Mouse (Mus musculus) neural tube, embryonic 12.5 days (tissue): ENCODE data around the gene Colgalt2. TPM values are rescaled to one million over a fixed set of nuclear protein-coding genes. Genes with fewer than 3 reads are reported as not detected.

Experiments
- ATAC-seq: fragments of 200-750 bp; cut with Nextera tagmentation; 2 replicates; pipeline ENCODE4 v1.8.0; 2017; ENCODE audit warnings: low read depth, mild to moderate bottlenecking, moderate TSS enrichment, moderate library complexity; ENCODE audit not compliant: low FRiP score
- H3K27ac ChIP-seq: fragments of 300-500 bp; sonication (generic); 2 replicates; pipeline ENCODE4 v1.5.1; 2016
- H3K27me3 ChIP-seq: fragments of 300-500 bp; sonication (generic); replicated peaks from 2 replicates; pipeline ENCODE4 v1.6.1; 2016; ENCODE audit warnings: mild to moderate bottlenecking
- H3K36me3 ChIP-seq: fragments of 300-500 bp; sonication (generic); 2 replicates; pipeline ENCODE4 v1.6.1; 2016; ENCODE audit warnings: mild to moderate bottlenecking
- H3K4me1 ChIP-seq: fragments of 300-500 bp; sonication (generic); 2 replicates; pipeline ENCODE4 v1.6.1; 2016
- H3K4me2 ChIP-seq: fragments of 300-500 bp; sonication (generic); replicated peaks from 2 replicates; pipeline ENCODE4 v1.6.1; 2016; ENCODE audit warnings: mild to moderate bottlenecking
- H3K4me3 ChIP-seq: fragments of 300-500 bp; sonication (generic); 2 replicates; pipeline ENCODE4 v1.5.1; 2016
- H3K9ac ChIP-seq: fragments of 300-500 bp; sonication (generic); 2 replicates; pipeline ENCODE4 v1.6.1; 2016; ENCODE audit warnings: mild to moderate bottlenecking
- H3K9me3 ChIP-seq: fragments of 300-500 bp; sonication (generic); 2 replicates; pipeline ENCODE4 v1.6.1; 2016; ENCODE audit warnings: mild to moderate bottlenecking
- WGBS: fragments of 180-500 bp; shearing (Covaris S2); methylation state at CpG from one replicate; pipeline ENCODE4 v1.1.7; 2016; 5-methylcytosine and 5-hydroxymethylcytosine counted together
- polyA plus RNA-seq: library from polyadenylated mRNA; unstranded; fragments of >200 nt; fragmentation: Nextera tagmentation; extraction: Ambion mirVana; gene quantifications from 2 replicates; pipeline ENCODE4 v1.2.1, GENCODE M21; 2016

Gene Colgalt2
- polyA plus RNA-seq, 1 experiment from 2014 or later, result 3.0 TPM

DNA sequence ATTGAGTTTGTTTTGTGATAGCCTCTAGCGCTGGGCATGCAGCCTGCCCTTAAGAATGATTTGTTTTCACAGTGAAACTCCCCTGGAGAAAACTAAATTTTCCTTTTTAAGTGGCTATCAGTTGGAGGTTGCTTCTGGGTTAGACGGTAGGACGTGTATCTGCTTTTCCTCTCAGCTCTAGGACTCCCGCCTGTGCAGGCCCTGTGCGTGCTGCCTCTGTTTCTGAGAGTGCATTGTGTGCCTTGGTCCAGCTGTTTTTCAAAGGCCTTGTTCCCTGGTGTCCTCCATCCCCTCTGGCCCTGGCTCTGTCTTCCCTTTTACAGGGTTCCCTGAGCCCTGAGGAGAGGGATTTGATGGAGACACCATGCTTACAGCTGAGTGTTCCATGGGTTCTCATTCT is 58.0 kb downstream of the Colgalt2 start:
- no peak overlapping the region for H3K4me2 ChIP-seq
- H3K4me1 ChIP-seq, result peaks cover 8% of the 10 kb centered on the region; the same call in 1 of the 2 replicates
- H3K27ac ChIP-seq, result no peak overlapping the region
- H3K4me3 ChIP-seq, result no peak overlapping the region
- no peak for ATAC-seq
- no peaks in the 10 kb centered on the region for H3K36me3 ChIP-seq
- H3K27me3 ChIP-seq, result no peaks in the 10 kb centered on the region
- no peak overlapping the region for H3K9ac ChIP-seq
- H3K9me3 ChIP-seq, result no peaks in the 10 kb centered on the region
- WGBS, result 61% methylated on average over 5 of the region's 5 CpGs

DNA sequence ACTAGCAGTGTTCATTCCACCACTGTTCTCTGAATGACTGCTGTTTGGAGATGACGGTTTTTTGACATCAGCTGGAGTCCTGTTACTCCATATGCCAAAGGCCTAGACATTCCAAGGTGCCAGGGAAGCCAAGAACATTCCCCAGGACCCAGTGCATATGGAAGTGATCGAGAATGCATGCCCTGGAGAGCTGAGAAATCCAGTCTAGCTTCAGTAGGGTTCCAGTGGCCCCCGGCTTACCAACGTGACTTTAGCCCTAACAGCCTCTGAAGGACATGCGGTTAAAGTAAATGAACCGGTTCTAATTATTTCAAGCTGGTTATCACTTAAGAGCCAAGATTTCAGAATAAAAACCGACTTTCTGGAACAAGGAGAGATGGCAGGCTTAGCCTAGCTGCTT is 59.4 kb downstream of the Colgalt2 start:
- H3K27ac ChIP-seq, result no peak overlapping the region
- H3K4me1 ChIP-seq, result peaks cover 8% of the 10 kb centered on the region; the same call in 1 of the 2 replicates
- no peaks in the 10 kb centered on the region for H3K27me3 ChIP-seq
- no peak overlapping the region for H3K4me3 ChIP-seq
- no peaks in the 10 kb centered on the region for H3K9me3 ChIP-seq
- no peaks in the 10 kb centered on the region for H3K36me3 ChIP-seq
- H3K4me2 ChIP-seq, result no peak overlapping the region
- WGBS, result 83% methylated on average over 7 of the region's 7 CpGs
- ATAC-seq, result no peak
- no peak overlapping the region for H3K9ac ChIP-seq

DNA sequence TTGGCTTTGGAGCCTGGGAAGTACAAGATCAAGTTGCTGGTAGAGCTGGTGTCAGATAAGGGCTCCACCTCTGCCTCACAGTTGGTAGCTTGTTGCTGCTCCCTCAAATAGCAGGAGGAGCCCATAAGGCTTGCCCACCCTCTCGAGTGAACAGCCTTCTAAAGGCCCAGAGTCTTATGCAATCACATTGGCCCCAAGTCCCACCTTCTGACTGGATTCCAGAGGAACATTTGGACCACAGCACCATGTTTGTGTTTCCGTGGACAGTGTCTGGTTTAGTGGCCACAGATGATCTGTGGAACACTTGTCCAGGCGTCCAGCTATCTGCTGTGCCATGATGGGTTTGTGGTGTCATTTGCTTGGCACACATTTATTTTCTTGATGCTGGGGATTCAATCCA is 61.3 kb downstream of the Colgalt2 start:
- Histone ChIP-seq H3K36me3 (no peaks in the 10 kb centered on the region), H3K27ac (no peak overlapping the region), H3K9me3 (no peaks in the 10 kb centered on the region), H3K4me2 (no peak overlapping the region), H3K9ac (no peak overlapping the region), H3K27me3 (no peaks in the 10 kb centered on the region), H3K4me3 (no peak overlapping the region), H3K4me1 (peaks cover 2% of the 10 kb centered on the region; the same call in 1 of the 2 replicates)
- 84% methylated on average over 3 of the region's 3 CpGs for WGBS
- no peak for ATAC-seq

DNA sequence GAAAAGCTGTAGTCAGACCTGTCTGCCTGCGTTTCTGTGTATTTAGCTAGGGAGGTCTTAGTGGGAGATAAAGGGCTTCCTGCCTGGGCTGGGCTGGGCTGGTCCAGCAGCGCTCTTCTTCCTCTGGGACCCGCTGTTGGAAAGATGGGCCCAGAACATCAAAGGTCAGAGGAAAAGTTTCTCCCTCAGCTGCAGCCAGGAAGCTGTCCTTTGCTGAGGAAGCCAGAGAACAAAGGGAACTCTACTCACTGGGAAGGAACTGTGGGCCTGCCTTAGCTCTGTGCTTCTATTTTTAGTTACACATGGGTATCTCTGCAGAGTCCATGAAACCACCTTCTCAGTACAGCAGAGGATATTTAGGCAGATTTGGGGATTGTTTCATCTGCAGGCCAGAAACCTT is 62.2 kb downstream of the Colgalt2 start:
- H3K9ac ChIP-seq, result no peak overlapping the region
- WGBS, result 63% methylated on average over 3 of the region's 3 CpGs
- H3K36me3 ChIP-seq, result no peaks in the 10 kb centered on the region
- no peak for ATAC-seq
- H3K27ac ChIP-seq, result no peak overlapping the region
- H3K4me3 ChIP-seq, result no peak overlapping the region
- no peaks in the 10 kb centered on the region for H3K9me3 ChIP-seq
- no peak overlapping the region for H3K4me2 ChIP-seq
- H3K27me3 ChIP-seq, result no peaks in the 10 kb centered on the region
- H3K4me1 ChIP-seq, result no peaks in the 10 kb centered on the region

DNA sequence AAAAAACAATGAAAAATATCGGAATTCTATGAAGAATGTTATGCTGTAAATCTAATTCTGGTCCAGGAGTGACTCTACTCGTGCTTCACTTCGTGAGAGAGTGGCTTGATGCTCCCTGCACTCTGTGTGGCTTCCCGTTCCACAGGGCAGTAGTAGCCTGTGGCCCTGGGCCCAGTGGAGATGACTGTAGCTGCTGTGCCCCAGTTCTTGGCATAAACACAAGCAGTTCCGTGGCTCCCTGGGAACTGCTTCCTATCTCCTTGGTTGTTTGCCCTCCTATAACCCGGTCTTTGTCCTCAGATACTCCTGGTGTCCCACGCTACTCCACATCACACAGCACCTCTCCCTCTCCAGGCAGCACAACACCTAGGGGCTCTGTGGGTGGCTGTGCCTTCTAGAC is 62.7 kb downstream of the Colgalt2 start:
- Histone ChIP-seq H3K9ac (no peak overlapping the region), H3K27me3 (no peaks in the 10 kb centered on the region), H3K4me1 (no peaks in the 10 kb centered on the region), H3K9me3 (no peaks in the 10 kb centered on the region), H3K4me2 (no peak overlapping the region), H3K4me3 (no peak overlapping the region), H3K36me3 (no peaks in the 10 kb centered on the region), H3K27ac (no peak overlapping the region)
- no peak for ATAC-seq
- 85% methylated on average over 7 of the region's 7 CpGs for WGBS

DNA sequence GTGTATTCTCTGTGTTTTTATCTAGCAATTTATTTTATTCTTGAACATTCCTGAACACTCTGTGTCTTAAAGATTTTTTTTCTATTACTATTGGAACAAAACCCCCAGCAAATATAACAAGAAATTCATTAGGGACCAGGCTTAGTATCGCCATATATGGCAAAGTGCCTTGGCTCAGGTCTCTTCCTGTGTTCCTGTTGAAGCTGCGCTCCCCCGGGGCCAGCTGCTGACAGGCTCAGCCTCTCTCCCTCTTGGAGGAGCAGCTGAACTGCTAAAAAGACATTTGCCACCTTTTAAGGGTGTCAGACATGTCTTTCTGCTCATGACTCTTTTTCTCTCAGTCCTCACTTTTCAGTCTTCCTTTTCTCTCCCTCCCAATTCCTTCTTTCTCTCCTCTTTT is 66.7 kb downstream of the Colgalt2 start:
- Histone ChIP-seq H3K27ac (no peak overlapping the region), H3K9ac (no peak overlapping the region), H3K4me2 (no peak overlapping the region), H3K4me3 (no peak overlapping the region), H3K36me3 (no peaks in the 10 kb centered on the region), H3K4me1 (no peaks in the 10 kb centered on the region; the same call in 1 of the 2 replicates), H3K9me3 (no peaks in the 10 kb centered on the region), H3K27me3 (no peaks in the 10 kb centered on the region)
- 72% methylated on average over 3 of the region's 3 CpGs for whole genome bisulfite sequencing
- no peak for ATAC-seq

DNA sequence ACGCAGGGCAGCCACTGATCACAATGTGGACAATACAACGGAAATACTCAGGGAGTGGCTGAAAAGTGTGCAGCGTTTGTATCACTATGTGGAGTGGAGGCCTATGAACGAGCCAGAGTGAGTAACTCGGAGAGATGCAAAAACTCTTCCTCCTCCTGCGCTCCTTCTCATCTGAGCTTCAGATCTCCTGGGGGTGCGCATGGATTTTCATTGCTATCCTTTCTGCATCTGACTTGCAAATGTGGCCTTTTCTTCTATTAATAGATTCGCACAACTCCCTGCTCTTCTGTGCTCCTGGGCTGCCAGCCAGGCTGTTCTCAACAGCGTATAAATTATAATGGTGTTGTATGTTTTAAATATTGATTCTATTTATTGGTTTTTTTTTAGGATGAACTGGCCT is 68.8 kb downstream of the Colgalt2 start:
- Histone ChIP-seq H3K4me3 (no peak overlapping the region), H3K9me3 (no peaks in the 10 kb centered on the region), H3K27ac (no peak overlapping the region), H3K27me3 (no peaks in the 10 kb centered on the region), H3K4me2 (no peak overlapping the region), H3K36me3 (no peaks in the 10 kb centered on the region), H3K9ac (no peak overlapping the region), H3K4me1 (no peaks in the 10 kb centered on the region; the same call in 1 of the 2 replicates)
- no peak for ATAC-seq
- WGBS, result 65% methylated on average over 9 of the region's 9 CpGs

DNA sequence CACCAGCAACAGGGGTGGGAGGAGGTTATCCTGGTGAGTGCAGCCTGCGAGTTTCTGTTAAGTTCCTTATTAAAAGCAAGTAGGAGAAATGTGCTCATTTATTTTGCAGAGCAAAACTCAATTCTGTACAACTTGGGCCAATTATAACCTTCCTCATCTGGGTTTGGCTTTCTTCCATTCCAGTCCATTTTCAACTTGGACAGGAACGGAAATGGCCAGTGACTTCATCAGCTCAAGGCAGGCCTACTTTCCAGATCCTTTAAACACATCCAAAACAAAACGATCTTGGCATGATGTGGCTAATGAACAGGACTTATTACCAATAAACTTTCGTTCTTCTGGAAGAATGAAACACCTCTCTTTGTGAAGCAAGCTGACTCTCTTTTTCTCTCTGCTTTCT is 76.5 kb downstream of the Colgalt2 start:
- H3K9ac ChIP-seq, result no peak overlapping the region
- no peak for ATAC-seq
- H3K9me3 ChIP-seq, result no peaks in the 10 kb centered on the region
- no peaks in the 10 kb centered on the region for H3K27me3 ChIP-seq
- H3K27ac ChIP-seq, result no peak overlapping the region
- no peak overlapping the region for H3K4me3 ChIP-seq
- 90% methylated on average over 4 of the region's 4 CpGs for WGBS
- H3K4me1 ChIP-seq, result no peaks in the 10 kb centered on the region
- no peaks in the 10 kb centered on the region for H3K36me3 ChIP-seq
- no peak overlapping the region for H3K4me2 ChIP-seq

DNA sequence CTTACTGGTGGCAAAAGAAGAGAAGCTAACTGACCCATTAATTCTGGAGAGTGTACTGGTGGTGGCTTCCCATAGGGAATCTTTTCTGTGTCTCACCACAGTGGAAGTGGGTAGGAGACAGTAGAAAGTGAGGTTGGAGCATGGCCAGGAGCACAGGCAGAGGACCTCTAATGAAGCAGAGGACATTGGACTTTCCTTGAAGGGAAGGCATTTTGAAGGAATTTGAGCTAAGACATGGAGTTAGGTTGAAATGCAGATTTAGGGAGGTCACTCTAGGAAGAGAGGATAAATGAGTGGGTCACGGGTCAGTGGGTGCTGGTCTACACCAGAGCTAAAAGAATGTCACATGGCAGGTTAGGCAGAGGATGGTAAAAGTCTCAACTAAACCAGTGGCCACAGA is 91.2 kb downstream of the Colgalt2 start:
- Histone ChIP-seq H3K27me3 (no peaks in the 10 kb centered on the region), H3K4me2 (no peak overlapping the region), H3K36me3 (no peaks in the 10 kb centered on the region), H3K9ac (no peak overlapping the region), H3K4me3 (no peak overlapping the region), H3K27ac (no peak overlapping the region), H3K9me3 (no peaks in the 10 kb centered on the region), H3K4me1 (no peaks in the 10 kb centered on the region)
- no peak for ATAC-seq
- 93% methylated on average over 1 of the region's 1 CpGs for WGBS

DNA sequence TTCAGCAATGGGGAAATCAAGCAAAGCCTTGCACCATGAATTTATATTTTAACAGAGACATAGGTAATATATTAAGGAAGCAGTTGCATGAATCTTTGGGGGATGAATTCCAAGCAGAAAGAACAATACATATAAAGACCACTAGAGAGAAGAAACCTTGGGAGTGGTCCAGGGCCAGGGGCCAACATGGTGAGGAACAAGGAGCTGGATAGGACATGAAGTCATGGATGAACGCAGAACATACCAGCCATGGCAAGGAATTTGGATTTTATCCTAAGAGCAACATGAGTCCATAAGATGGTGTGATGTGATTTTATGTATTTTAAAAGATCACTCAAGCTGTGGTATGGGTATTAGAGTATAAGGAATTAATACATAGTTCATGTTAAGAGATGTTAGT is 92.6 kb downstream of the Colgalt2 start:
- no peaks in the 10 kb centered on the region for H3K27me3 ChIP-seq
- no peak overlapping the region for H3K4me2 ChIP-seq
- no peak overlapping the region for H3K9ac ChIP-seq
- H3K27ac ChIP-seq, result no peak overlapping the region
- no peaks in the 10 kb centered on the region for H3K9me3 ChIP-seq
- 98% methylated on average over 1 of the region's 1 CpGs for WGBS
- no peak for ATAC-seq
- H3K4me1 ChIP-seq, result no peaks in the 10 kb centered on the region
- H3K36me3 ChIP-seq, result no peaks in the 10 kb centered on the region
- no peak overlapping the region for H3K4me3 ChIP-seq

DNA sequence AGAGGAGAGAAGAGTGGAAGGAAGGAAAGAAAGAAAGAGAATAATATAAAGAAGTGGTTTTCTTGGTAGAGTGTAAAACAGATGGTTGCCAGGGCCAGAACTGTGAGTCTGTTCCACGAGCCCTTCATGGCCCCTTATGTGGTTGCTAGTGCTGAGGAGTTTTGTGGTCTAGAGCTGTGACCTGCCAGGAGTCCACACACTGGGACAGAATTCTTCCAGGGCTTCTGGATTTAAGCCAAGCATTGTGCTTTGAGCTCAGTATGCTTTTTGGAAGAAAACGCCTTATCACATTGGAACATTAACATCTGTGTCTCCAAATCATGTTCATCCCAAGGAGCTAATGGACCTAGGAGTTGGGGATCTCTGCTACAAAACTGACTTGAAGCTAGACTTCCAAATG is 97.2 kb downstream of the Colgalt2 start:
- ATAC-seq, result no peak
- no peaks in the 10 kb centered on the region for H3K4me1 ChIP-seq
- no peaks in the 10 kb centered on the region for H3K27me3 ChIP-seq
- H3K36me3 ChIP-seq, result no peaks in the 10 kb centered on the region
- H3K4me3 ChIP-seq, result no peak overlapping the region
- H3K9me3 ChIP-seq, result no peaks in the 10 kb centered on the region
- WGBS, result 76% methylated on average over 2 of the region's 2 CpGs
- no peak overlapping the region for H3K9ac ChIP-seq
- H3K4me2 ChIP-seq, result no peak overlapping the region
- no peak overlapping the region for H3K27ac ChIP-seq

DNA sequence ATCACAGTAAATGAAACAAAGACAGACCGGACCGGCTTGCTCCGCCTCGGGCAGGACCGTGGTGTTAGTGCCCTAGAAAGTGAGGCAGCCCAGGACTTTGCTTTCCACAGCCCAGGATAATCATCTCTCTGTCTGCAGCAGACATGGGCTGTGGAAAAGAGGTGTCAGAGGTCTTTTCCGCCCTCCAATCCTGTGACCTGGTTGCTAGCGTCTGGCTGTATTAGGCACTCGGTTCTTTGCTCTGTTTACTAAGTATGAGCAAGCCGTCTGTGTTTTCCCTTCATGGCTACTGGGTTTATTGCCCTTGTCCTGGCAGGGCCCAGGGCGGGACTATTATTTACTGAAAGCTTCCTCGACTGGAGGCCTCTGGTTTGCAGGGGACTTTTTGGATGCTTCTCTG is 98.0 kb downstream of the Colgalt2 start:
- H3K4me3 ChIP-seq, result no peak overlapping the region
- no peaks in the 10 kb centered on the region for H3K36me3 ChIP-seq
- no peaks in the 10 kb centered on the region for H3K27me3 ChIP-seq
- H3K9me3 ChIP-seq, result no peaks in the 10 kb centered on the region
- 31% methylated on average over 11 of the region's 11 CpGs for WGBS
- H3K4me1 ChIP-seq, result no peaks in the 10 kb centered on the region
- H3K4me2 ChIP-seq, result peak overlapping the region; percentile 22; the same call in 1 of the 2 replicates
- no peak overlapping the region for H3K27ac ChIP-seq
- H3K9ac ChIP-seq, result no peak overlapping the region
- ATAC-seq, result no peak

DNA sequence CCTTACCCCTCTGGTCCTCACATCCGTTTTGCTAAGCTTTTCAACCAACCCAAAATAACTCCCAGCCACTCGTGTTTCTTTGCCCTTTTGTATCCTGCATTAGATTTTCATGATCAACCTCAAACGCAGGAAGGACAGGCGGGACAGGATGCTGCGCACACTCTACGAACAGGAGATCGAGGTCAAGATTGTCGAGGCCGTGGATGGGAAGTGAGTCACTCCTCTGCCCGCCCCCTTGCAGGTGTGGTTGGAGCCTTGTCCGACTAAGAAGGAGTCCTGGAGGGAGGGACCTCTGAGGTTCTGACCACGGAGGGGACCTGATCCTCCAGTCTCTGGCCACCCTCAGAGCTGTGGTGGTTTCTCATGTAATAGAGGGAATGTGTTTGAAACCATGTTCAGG is 100.2 kb downstream of the Colgalt2 start:
- Histone ChIP-seq H3K4me3 (no peak overlapping the region), H3K4me1 (no peaks in the 10 kb centered on the region), H3K4me2 (no peak overlapping the region), H3K27ac (no peak overlapping the region), H3K9ac (no peak overlapping the region), H3K27me3 (no peaks in the 10 kb centered on the region), H3K9me3 (no peaks in the 10 kb centered on the region), H3K36me3 (no peaks in the 10 kb centered on the region)
- 80% methylated on average over 12 of the region's 12 CpGs for WGBS
- no peak for ATAC-seq
